Mouse (Mus musculus): Measurements from ENCODE around the gene Gm973. TPM values are rescaled to one million over a fixed set of nuclear protein-coding genes. Genes with fewer than 3 reads are reported as not detected.

Gene Gm973
- polyA plus RNA-seq, 1 experiment, result not detected

GRCm38 (mm10) chr1:59569301-59569700 lies 53.2 kb downstream of the Gm973 start:
- no peaks in the 10 kb centered on the region for H3K9me3 ChIP-seq (ENCODE audit: control insufficient read depth, low read length)
- no peaks in the 10 kb centered on the region for H3K4me1 ChIP-seq (ENCODE audit: control insufficient read depth)
- no peaks in the 10 kb centered on the region for H3K36me3 ChIP-seq (ENCODE audit: control insufficient read depth)
- no peak overlapping the region for H3K4me3 ChIP-seq (replicated peaks)
- TF ChIP-seq GATA1 (IDR thresholded peaks at IDR 0.05; ENCODE audit: low read length) (no peak), TAL1 (IDR thresholded peaks at IDR 0.05; ENCODE audit: low read length) (no peak)
- H3K27me3 ChIP-seq (ENCODE audit: control insufficient read depth), result no peaks in the 10 kb centered on the region

GRCm38 (mm10) chr1:59570767-59571166 lies 54.7 kb downstream of the Gm973 start:
- Histone ChIP-seq H3K27me3 (ENCODE audit: control insufficient read depth) (no peaks in the 10 kb centered on the region), H3K9me3 (ENCODE audit: control insufficient read depth, low read length) (no peaks in the 10 kb centered on the region), H3K36me3 (ENCODE audit: control insufficient read depth) (no peaks in the 10 kb centered on the region), H3K4me3 (replicated peaks) (no peak overlapping the region), H3K4me1 (ENCODE audit: control insufficient read depth) (no peaks in the 10 kb centered on the region)
- no peak for TF ChIP-seq GATA1 (IDR thresholded peaks at IDR 0.05; ENCODE audit: low read length)
- no peak for TF ChIP-seq TAL1 (IDR thresholded peaks at IDR 0.05; ENCODE audit: low read length)

- Histone ChIP-seq H3K36me3 (ENCODE audit: control insufficient read depth) (no peaks in the 10 kb centered on the region), H3K9me3 (ENCODE audit: control insufficient read depth, low read length) (no peaks in the 10 kb centered on the region), H3K4me3 (replicated peaks) (no peak overlapping the region), H3K4me1 (ENCODE audit: control insufficient read depth) (no peaks in the 10 kb centered on the region), H3K27me3 (ENCODE audit: control insufficient read depth) (no peaks in the 10 kb centered on the region)
- TF ChIP-seq GATA1 (IDR thresholded peaks at IDR 0.05; ENCODE audit: low read length), result no peak
- no peak for TF ChIP-seq TAL1 (IDR thresholded peaks at IDR 0.05; ENCODE audit: low read length)
Measured at GRCm38 (mm10) chr1:59571502-59571901, 55.4 kb downstream of the Gm973 start.

DNA sequence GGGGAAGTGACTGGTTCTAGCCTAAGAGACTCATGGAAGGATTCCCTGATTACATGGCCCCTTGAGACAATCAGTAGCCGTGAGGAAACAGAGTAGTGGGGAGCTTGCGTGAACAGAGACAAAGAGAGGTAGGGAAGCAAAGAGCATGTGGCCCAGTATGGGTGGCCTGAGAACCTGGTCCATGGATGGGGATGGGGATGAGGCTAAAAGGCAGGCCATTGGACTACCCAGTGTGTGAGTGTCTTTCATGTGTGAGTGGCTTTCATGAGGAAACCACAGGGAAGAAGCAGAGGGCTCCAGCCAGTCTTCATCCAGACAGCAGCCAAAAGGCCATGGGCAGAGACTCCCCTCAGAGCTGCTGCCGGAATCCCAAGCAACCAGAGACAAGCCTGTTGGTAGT lies 57.8 kb downstream of the Gm973 start:
- Histone ChIP-seq H3K4me1 (ENCODE audit: control insufficient read depth) (no peaks in the 10 kb centered on the region), H3K4me3 (replicated peaks) (no peak overlapping the region), H3K27me3 (ENCODE audit: control insufficient read depth) (no peaks in the 10 kb centered on the region), H3K9me3 (ENCODE audit: control insufficient read depth, low read length) (no peaks in the 10 kb centered on the region), H3K36me3 (ENCODE audit: control insufficient read depth) (no peaks in the 10 kb centered on the region)
- no peak for TF ChIP-seq GATA1 (IDR thresholded peaks at IDR 0.05; ENCODE audit: low read length)
- TF ChIP-seq TAL1 (IDR thresholded peaks at IDR 0.05; ENCODE audit: low read length), result no peak

DNA sequence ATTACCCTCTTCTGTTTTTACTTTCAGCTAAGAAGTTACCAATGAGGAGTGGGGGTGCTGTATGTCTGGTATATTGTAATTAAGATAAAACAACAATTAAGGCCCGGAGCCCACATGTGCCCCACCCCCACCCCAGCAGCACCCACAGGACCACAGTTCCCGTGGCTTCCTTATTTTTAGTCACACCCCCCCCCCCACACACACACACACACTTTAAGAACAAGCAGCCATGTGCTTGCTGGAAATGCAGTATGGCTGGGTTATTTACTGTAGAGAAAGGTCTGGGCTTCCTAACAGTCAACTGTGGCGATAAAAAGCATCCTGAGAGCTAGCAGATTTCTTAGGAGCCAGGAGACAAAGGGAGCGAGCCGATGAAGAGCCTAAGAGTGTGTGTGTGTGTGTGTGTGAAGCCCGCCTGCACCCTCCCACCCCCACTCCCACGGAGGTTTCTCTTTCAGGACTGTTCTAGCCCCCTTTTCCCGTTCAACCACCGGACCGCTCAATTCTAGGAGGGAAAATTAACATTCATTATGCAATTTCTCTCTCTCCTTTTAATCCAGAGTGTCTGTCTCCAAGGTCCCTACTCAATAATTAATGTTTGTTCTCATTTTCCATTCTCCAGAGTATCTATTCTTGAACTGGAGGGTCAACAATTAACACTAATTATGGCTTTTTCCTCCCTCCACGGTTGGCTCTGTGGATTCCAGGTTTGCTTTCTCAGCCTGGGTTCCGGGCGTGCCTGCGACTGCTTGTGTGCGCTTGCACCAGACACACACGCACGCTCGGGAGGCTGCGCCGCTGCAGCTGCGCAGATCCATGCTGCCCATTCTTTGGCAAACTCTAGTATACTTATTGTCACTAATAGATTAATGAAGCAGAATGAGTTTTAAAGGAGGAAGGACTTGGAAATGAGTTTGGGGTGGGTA lies 58.5 kb downstream of the Gm973 start:
- Histone ChIP-seq H3K9me3 (ENCODE audit: control insufficient read depth, low read length) (no peaks in the 10 kb centered on the region), H3K4me3 (replicated peaks) (no peak overlapping the region), H3K4me1 (ENCODE audit: control insufficient read depth) (no peaks in the 10 kb centered on the region), H3K36me3 (ENCODE audit: control insufficient read depth) (no peaks in the 10 kb centered on the region), H3K27me3 (ENCODE audit: control insufficient read depth) (no peaks in the 10 kb centered on the region)
- TF ChIP-seq TAL1 (IDR thresholded peaks at IDR 0.05; ENCODE audit: low read length) (no peak), GATA1 (IDR thresholded peaks at IDR 0.05; ENCODE audit: low read length) (no peak)

DNA sequence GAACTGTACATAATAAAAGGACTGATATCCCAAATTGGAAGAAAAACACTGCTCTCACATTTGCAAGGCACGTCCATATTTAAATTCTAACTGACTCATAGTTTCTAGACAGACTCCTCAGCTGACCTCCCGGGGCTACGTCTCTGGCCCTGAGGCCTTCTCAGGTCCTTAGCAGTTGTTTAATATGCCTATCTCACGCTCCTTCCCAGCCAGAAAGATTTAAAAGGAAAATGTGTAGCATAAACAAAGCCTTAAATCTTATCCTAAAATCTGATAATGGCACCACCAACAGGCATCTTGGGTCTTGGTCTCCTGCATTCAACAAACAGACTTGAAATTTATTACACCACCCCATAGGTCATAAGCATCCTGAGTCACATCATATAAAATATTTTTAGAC lies 62.7 kb downstream of the Gm973 start:
- no peak for TF ChIP-seq TAL1 (IDR thresholded peaks at IDR 0.05; ENCODE audit: low read length)
- no peak for TF ChIP-seq GATA1 (IDR thresholded peaks at IDR 0.05; ENCODE audit: low read length)
- no peaks in the 10 kb centered on the region for H3K9me3 ChIP-seq (ENCODE audit: control insufficient read depth, low read length)
- H3K27me3 ChIP-seq (ENCODE audit: control insufficient read depth), result no peaks in the 10 kb centered on the region
- H3K36me3 ChIP-seq (ENCODE audit: control insufficient read depth), result no peaks in the 10 kb centered on the region
- H3K4me1 ChIP-seq (ENCODE audit: control insufficient read depth), result peaks cover 2% of the 10 kb centered on the region; the same call in 1 of the 2 replicates
- no peak overlapping the region for H3K4me3 ChIP-seq (replicated peaks)

- no peaks in the 10 kb centered on the region for H3K36me3 ChIP-seq (ENCODE audit: control insufficient read depth)
- H3K27me3 ChIP-seq (ENCODE audit: control insufficient read depth), result no peaks in the 10 kb centered on the region
- H3K4me3 ChIP-seq (replicated peaks), result no peak overlapping the region
- TF ChIP-seq GATA1 (IDR thresholded peaks at IDR 0.05; ENCODE audit: low read length) (no peak), TAL1 (IDR thresholded peaks at IDR 0.05; ENCODE audit: low read length) (no peak)
- H3K4me1 ChIP-seq (ENCODE audit: control insufficient read depth), result peaks cover 2% of the 10 kb centered on the region; the same call in 1 of the 2 replicates
- H3K9me3 ChIP-seq (ENCODE audit: control insufficient read depth, low read length), result no peaks in the 10 kb centered on the region
Measured at GRCm38 (mm10) chr1:59579327-59579726, 63.3 kb downstream of the Gm973 start.

GRCm38 (mm10) chr1:59580131-59580751 lies 64.2 kb downstream of the Gm973 start:
- H3K36me3 ChIP-seq (ENCODE audit: control insufficient read depth), result no peaks in the 10 kb centered on the region
- H3K9me3 ChIP-seq (ENCODE audit: control insufficient read depth, low read length), result no peaks in the 10 kb centered on the region
- no peak overlapping the region for H3K4me3 ChIP-seq (replicated peaks)
- peaks cover 2% of the 10 kb centered on the region; the same call in 1 of the 2 replicates for H3K4me1 ChIP-seq (ENCODE audit: control insufficient read depth)
- H3K27me3 ChIP-seq (ENCODE audit: control insufficient read depth), result no peaks in the 10 kb centered on the region
- TF ChIP-seq GATA1 (IDR thresholded peaks at IDR 0.05; ENCODE audit: low read length) (no peak), TAL1 (IDR thresholded peaks at IDR 0.05; ENCODE audit: low read length) (no peak)

DNA sequence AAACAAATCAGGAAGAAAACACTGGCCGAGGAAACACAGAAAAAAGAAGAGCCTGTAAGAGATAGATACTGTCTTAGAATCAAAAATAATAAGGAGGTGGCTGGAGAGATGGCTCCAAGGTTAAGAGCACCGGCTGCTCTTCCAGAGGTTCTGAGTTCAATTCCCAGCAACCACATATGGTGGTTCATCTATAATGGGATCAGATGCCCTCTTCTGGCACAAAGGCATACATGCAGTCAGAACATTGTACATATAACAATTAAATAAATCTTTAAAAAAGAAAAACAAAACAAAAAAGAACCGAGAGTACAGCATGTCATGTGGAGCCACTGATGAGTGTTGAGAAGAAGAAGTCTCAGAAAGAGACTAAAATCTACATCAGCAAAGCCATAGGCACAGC lies 64.8 kb downstream of the Gm973 start:
- Histone ChIP-seq H3K4me3 (replicated peaks) (no peak overlapping the region), H3K9me3 (ENCODE audit: control insufficient read depth, low read length) (no peaks in the 10 kb centered on the region), H3K4me1 (ENCODE audit: control insufficient read depth) (peaks cover 2% of the 10 kb centered on the region; the same call in 1 of the 2 replicates), H3K36me3 (ENCODE audit: control insufficient read depth) (no peaks in the 10 kb centered on the region), H3K27me3 (ENCODE audit: control insufficient read depth) (no peaks in the 10 kb centered on the region)
- TF ChIP-seq TAL1 (IDR thresholded peaks at IDR 0.05; ENCODE audit: low read length), result no peak
- no peak for TF ChIP-seq GATA1 (IDR thresholded peaks at IDR 0.05; ENCODE audit: low read length)
